Mouse (Mus musculus) lung, adult 2 months (tissue): Measurements from ENCODE around the gene Hexim2. TPM values are rescaled to one million over a fixed set of nuclear protein-coding genes. Genes with fewer than 3 reads are reported as not detected.

Source experiments
- DNase-seq: peaks from one replicate; pipeline ENCODE4 v3.0.0; 2022
- H3K4me1 ChIP-seq: fragments of 200-500 bp; 2 replicates; pipeline ENCODE4 v1.6.1; 2011; ENCODE audit warnings: low read length; ENCODE audit not compliant: control insufficient read depth, insufficient read depth
- H3K4me3 ChIP-seq: fragments of 200-500 bp; replicated peaks from 2 replicates; pipeline ENCODE3; 2011; ENCODE audit warnings: low read depth, mild to moderate bottlenecking, control low read depth, low read length; ENCODE audit errors: extremely low read depth
- CTCF ChIP-seq: fragments of 200-500 bp; IDR thresholded peaks from 2 replicates; pipeline ENCODE4 v1.5.1; 2011; ENCODE audit warnings: mild to moderate bottlenecking, low read length, control low read depth; ENCODE audit not compliant: insufficient read depth
- POLR2A ChIP-seq: fragments of 200-500 bp; IDR thresholded peaks from 2 replicates; pipeline ENCODE4 v1.6.1; 2011; ENCODE audit warnings: low read depth, mild to moderate bottlenecking, control low read depth, low read length, borderline replicate concordance; ENCODE audit errors: extremely low read depth
- WGBS: fragments of 180-500 bp; shearing (Covaris S2); methylation state at CpG from one replicate; pipeline ENCODE4 v1.1.7; 2018; 5-methylcytosine and 5-hydroxymethylcytosine counted together
- polyA plus RNA-seq: library from polyadenylated mRNA; depleted of rRNA; stranded (reverse); fragments of >200 nt; gene quantifications from 2 replicates; pipeline ENCODE4 v1.2.3, GENCODE M21; 2012

Hexim2 gene
- polyA plus RNA-seq, 1 experiment, result 4.7 TPM

GRCm38 (mm10) chr11:103117591-103118009 lies 14.6 kb upstream of the Hexim2 start:
- peak overlapping the region; percentile 86 for H3K4me3 ChIP-seq
- WGBS, result under 1% methylated on average over 38 of the region's 38 CpGs
- peaks cover 3% of the 10 kb centered on the region; the same call in 1 of the 2 replicates for H3K4me1 ChIP-seq
- DNase-seq, result no peak
- TF ChIP-seq POLR2A (no peak; the same call in 1 of the 2 replicates), CTCF (no peak)

- Histone ChIP-seq H3K4me1 (peaks cover 3% of the 10 kb centered on the region; the same call in 1 of the 2 replicates), H3K4me3 (no peak overlapping the region)
- no peak for DNase-seq
- WGBS, result 78% methylated on average over 2 of the region's 2 CpGs
- TF ChIP-seq POLR2A, result no peak
- no peak for TF ChIP-seq CTCF
Observed at GRCm38 (mm10) chr11:103118866-103119265, 13.4 kb upstream of the Hexim2 start.

DNA sequence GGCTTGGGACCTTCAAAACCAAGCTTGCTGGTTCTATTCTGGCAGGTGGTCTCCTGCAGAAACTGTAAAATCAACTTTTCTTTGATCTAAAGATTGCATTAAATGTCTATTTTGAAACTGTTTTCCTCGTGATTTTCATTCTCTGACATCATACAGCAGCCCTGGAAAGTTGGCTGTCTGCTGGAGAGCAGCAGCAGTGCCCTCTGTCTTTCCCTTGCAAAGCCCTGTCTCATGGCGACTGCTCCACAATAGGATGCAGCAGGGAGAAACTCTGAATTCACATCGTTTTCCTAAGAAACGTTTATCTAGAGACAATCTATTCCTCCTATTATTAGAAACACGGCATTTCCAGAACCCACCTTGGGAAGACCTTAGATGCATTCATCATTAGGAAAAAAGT lies 12.6 kb upstream of the Hexim2 start:
- peaks cover 3% of the 10 kb centered on the region; the same call in 1 of the 2 replicates for H3K4me1 ChIP-seq
- 41% methylated on average over 5 of the region's 5 CpGs for WGBS
- H3K4me3 ChIP-seq, result no peak overlapping the region
- TF ChIP-seq POLR2A (no peak), CTCF (no peak)
- no peak for DNase-seq

- no peak for DNase-seq
- Histone ChIP-seq H3K4me3 (no peak overlapping the region), H3K4me1 (0 out of 2 replicates have a peak, but pooled peaks cover 3% of the 10 kb centered on the region)
- no peak for TF ChIP-seq CTCF
- no peak for TF ChIP-seq POLR2A
- 46% methylated on average over 5 of the region's 5 CpGs for WGBS
Observed at GRCm38 (mm10) chr11:103120315-103120714, 11.9 kb upstream of the Hexim2 start.

- peak overlapping the region; percentile 84 for H3K4me3 ChIP-seq
- peak; percentile 100 for DNase-seq
- 1% methylated on average over 57 of the region's 58 CpGs for WGBS
- TF ChIP-seq POLR2A (peak; percentile 82; the same call in 1 of the 2 replicates), CTCF (no peak)
- peaks cover 11% of the 10 kb centered on the region; the same call in 1 of the 2 replicates for H3K4me1 ChIP-seq
Observed at GRCm38 (mm10) chr11:103132576-103133455, 587 bp downstream of the Hexim2 start.

GRCm38 (mm10) chr11:103133456-103134185 lies 1.4 kb downstream of the Hexim2 start:
- peak overlapping the region; percentile 44 for H3K4me3 ChIP-seq
- WGBS, result 46% methylated on average over 6 of the region's 6 CpGs
- DNase-seq, result no peak
- peaks cover 11% of the 10 kb centered on the region; the same call in 1 of the 2 replicates for H3K4me1 ChIP-seq
- no peak for TF ChIP-seq CTCF
- no peak for TF ChIP-seq POLR2A

- WGBS, result 63% methylated on average over 3 of the region's 3 CpGs
- no peak for DNase-seq
- Histone ChIP-seq H3K4me1 (peaks cover 11% of the 10 kb centered on the region; the same call in 1 of the 2 replicates), H3K4me3 (no peak overlapping the region)
- TF ChIP-seq CTCF, result no peak
- TF ChIP-seq POLR2A, result no peak
Observed at GRCm38 (mm10) chr11:103134221-103134620, 2.0 kb downstream of the Hexim2 start.

GRCm38 (mm10) chr11:103136039-103136577 lies 3.9 kb downstream of the Hexim2 start:
- 80% methylated on average over 8 of the region's 8 CpGs for WGBS
- no peak for DNase-seq
- peaks cover 15% of the 10 kb centered on the region for H3K4me1 ChIP-seq
- TF ChIP-seq CTCF (no peak), POLR2A (no peak)
- no peak overlapping the region for H3K4me3 ChIP-seq
